Mouse (Mus musculus) neural tube, embryonic 14.5 days (tissue): Measurements from ENCODE around the gene Gm11634. TPM values are rescaled to one million over a fixed set of nuclear protein-coding genes. Genes with fewer than 3 reads are reported as not detected.
"Not testable (repeated sequence)": the region's sequence is repeated elsewhere in the genome, so short reads cannot be mapped to it uniquely, and the experiment has no call there.

ENCODE experiments used
- ATAC-seq: fragments of 200-750 bp; cut with Nextera tagmentation; 2 replicates; pipeline ENCODE4 v1.8.0; 2017; ENCODE audit warnings: low read depth, mild to moderate bottlenecking, moderate TSS enrichment, moderate library complexity
- H3K27ac ChIP-seq: fragments of 300-500 bp; sonication (generic); 2 replicates; pipeline ENCODE4 v1.5.1; 2014; ENCODE audit warnings: low read depth, mild to moderate bottlenecking, control low read depth, low read length, moderate library complexity, mixed read lengths
- H3K27me3 ChIP-seq: fragments of 300-500 bp; sonication (generic); 2 replicates; pipeline ENCODE4 v1.6.1; 2014; ENCODE audit warnings: low read length; ENCODE audit not compliant: control insufficient read depth, insufficient read depth
- H3K36me3 ChIP-seq: fragments of 300-500 bp; sonication (generic); 2 replicates; pipeline ENCODE4 v1.6.1; 2014; ENCODE audit warnings: low read length, mixed read lengths; ENCODE audit not compliant: control insufficient read depth, insufficient read depth
- H3K4me1 ChIP-seq: fragments of 300-500 bp; sonication (generic); 2 replicates; pipeline ENCODE4 v1.6.1; 2014; ENCODE audit warnings: low read length; ENCODE audit not compliant: control insufficient read depth, insufficient read depth
- H3K4me2 ChIP-seq: fragments of 300-500 bp; sonication (generic); 2 replicates; pipeline ENCODE4 v1.6.1; 2014; ENCODE audit warnings: mild to moderate bottlenecking, low read depth, low read length, control low read depth
- H3K4me3 ChIP-seq: fragments of 300-500 bp; sonication (generic); 2 replicates; pipeline ENCODE4 v1.5.1; 2014; ENCODE audit warnings: low read depth, low read length, control low read depth, mixed read lengths
- H3K9ac ChIP-seq: fragments of 300-500 bp; sonication (generic); replicated peaks from 2 replicates; pipeline ENCODE4 v1.6.1; 2014; ENCODE audit warnings: low read depth, mild to moderate bottlenecking, control low read depth, low read length, mixed read lengths
- H3K9me3 ChIP-seq: fragments of 300-500 bp; sonication (generic); 2 replicates; pipeline ENCODE4 v1.6.1; 2016; ENCODE audit warnings: low read length; ENCODE audit not compliant: control insufficient read depth
- WGBS: fragments of 180-500 bp; shearing (Covaris S2); extraction: QIAGEN DNeasy Blood & Tissue Kit; methylation state at CpG from one replicate; pipeline ENCODE4 v1.1.7; 2014; 5-methylcytosine and 5-hydroxymethylcytosine counted together
- polyA plus RNA-seq: library from polyadenylated mRNA; unstranded; fragments of >200 nt; fragmentation: Nextera tagmentation; extraction: Ambion mirVana; gene quantifications from 2 replicates; pipeline ENCODE4 v1.2.1, GENCODE M21; 2014

The Gm11634 gene
- polyA plus RNA-seq, 1 experiment from 2014 or later: not detected

DNA sequence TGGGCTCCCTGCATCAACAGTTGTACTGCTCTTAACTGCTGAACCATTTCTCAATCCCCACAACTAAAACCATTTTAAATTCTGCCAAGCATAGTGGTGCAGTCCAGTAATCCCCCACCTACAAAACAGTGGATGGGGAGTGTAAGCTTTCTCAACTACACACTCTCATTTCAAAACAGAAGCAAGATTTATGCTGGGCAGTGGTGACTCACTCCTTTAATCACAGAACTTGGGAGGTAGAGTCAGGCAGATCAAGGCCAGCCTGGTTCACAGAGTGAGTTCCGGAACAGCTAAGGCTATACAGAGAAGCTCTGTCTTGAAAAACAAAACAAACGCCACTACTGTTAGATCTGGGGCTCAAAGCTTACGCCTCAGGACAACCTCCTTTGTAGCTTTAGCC, 19.5 kb upstream of the Gm11634 start:
- 79% methylated on average over 3 of the region's 3 CpGs for WGBS
- Histone ChIP-seq H3K36me3 (no peaks in the 10 kb centered on the region), H3K4me2 (no peak overlapping the region), H3K4me1 (peaks cover 14% of the 10 kb centered on the region; the same call in 1 of the 2 replicates), H3K27ac (no peak overlapping the region), H3K9me3 (no peaks in the 10 kb centered on the region), H3K4me3 (no peak overlapping the region), H3K27me3 (no peaks in the 10 kb centered on the region), H3K9ac (no peak overlapping the region)
- no peak for ATAC-seq

DNA sequence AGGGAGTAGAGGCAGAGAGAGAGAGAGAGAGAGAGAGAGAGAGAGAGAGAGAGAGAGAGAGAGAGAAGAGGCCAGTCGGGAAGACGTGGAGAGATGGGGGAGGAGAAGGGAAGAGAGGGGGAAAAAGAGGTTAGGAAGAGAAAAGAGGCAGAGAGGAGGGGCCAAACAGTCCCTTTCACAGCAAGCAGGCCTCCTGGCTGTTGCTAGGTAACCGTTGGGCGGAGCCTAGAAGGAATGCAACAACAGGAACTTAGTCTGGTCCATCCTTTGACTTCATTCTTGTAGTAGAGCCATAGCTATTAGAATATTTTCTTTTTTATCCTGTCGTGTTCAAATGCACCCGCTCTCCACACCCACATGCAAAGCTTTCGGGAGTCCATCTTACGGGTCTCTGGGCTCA, 18.8 kb upstream of the Gm11634 start:
- H3K4me1 ChIP-seq: peaks cover 14% of the 10 kb centered on the region; the same call in 1 of the 2 replicates
- no peaks in the 10 kb centered on the region for H3K9me3 ChIP-seq
- no peak overlapping the region for H3K4me3 ChIP-seq
- no peak overlapping the region; the same call in 1 of the 2 replicates for H3K27ac ChIP-seq
- H3K9ac ChIP-seq: no peak overlapping the region
- H3K27me3 ChIP-seq: no peaks in the 10 kb centered on the region
- H3K4me2 ChIP-seq: peak overlapping the region; percentile 8; the same call in 1 of the 2 replicates
- 5% methylated on average over 8 of the region's 8 CpGs for WGBS
- peak; percentile 70 for ATAC-seq
- H3K36me3 ChIP-seq: no peaks in the 10 kb centered on the region

DNA sequence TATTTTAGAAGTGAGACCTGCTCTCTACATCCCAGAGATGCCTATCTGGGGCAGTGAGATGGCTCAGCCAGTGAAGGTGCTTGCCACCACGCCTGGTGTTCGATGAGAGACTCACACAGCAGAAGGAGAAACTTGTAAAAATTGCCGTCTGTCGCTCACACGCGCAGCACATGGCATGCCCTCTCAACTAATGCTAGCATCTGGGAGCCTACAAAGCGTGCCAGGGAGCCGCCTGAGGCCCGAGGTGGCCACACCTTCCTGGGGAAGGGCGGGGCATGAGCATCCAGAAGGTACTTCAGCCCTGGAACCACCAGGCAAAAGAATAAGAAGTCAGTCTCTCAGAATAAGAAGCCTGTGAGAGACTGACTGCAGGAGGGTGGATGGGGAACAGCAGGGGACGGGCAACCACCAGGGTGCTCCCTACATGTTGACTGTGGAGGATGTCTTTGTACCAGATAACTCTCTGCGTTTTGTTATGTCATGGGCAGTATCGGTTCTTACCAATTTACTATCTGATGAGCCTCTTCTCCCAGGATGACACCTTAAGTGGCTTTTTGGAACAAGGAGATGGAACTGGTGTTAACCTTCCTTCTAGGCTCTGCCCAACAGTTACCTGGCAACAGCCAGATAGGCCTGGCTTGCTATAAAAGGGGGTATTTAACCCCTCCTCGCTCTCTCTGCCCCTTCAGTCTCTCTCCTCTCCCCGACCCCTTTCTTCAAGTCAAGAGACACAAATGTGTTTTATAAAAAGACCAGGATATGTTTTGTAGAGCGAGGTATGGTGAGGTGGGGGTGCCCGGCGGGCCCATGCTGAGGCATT, 18.1 kb upstream of the Gm11634 start:
- Histone ChIP-seq H3K27ac (peak overlapping the region; percentile 34; the same call in 1 of the 2 replicates), H3K9ac (0 out of 2 replicates have a peak overlapping the region, but pooled peaks have one; percentile 2), H3K9me3 (no peaks in the 10 kb centered on the region), H3K27me3 (no peaks in the 10 kb centered on the region), H3K4me1 (peaks cover 14% of the 10 kb centered on the region; the same call in 1 of the 2 replicates), H3K4me3 (no peak overlapping the region), H3K36me3 (no peaks in the 10 kb centered on the region), H3K4me2 (peak overlapping the region; percentile 8; the same call in 1 of the 2 replicates)
- ATAC-seq: no peak
- WGBS: 20% methylated on average over 18 of the region's 18 CpGs

DNA sequence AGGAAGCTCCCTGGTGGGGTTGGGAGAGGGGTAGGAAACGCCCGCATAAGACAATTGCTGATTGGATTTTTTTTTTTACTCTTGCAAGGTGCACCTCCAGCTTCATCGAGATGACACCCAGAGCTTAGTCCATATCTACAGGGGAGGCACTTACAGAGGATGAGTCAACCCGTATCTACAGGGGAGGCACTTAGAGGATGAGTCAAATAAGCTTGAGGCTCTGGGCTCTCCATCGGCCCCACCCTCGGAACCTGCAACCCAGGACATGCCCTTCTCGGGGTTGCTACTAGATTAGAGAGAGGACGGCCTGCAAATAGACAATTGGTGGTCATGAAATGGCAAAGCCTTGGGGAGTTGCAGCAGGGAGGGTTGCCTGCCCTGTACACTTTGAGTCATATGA, 17.0 kb upstream of the Gm11634 start:
- Histone ChIP-seq H3K4me1 (peaks cover 14% of the 10 kb centered on the region; the same call in 1 of the 2 replicates), H3K9me3 (no peaks in the 10 kb centered on the region), H3K4me3 (no peak overlapping the region), H3K27ac (no peak overlapping the region), H3K9ac (no peak overlapping the region), H3K27me3 (no peaks in the 10 kb centered on the region), H3K36me3 (no peaks in the 10 kb centered on the region), H3K4me2 (no peak overlapping the region)
- 92% methylated on average over 8 of the region's 8 CpGs for WGBS
- ATAC-seq: no peak

DNA sequence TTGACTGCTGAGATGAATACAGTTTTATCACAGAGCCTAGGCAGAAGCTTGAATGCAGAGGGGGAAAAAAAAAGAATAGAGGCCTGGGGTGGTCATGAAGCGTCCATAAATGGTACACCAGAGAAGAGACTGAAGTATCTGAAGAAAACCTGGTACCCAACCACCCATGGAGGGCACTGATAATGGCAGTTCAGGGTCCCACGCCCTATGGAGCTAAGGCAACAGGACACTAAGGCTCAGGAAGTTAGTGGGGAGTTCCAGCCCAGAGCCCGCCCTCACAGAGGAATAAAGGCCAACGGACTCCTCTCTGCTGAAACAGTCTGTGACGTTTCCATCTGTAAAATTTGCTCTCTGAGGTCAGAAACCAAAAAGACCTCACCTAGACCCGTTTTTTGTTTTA, 16.3 kb upstream of the Gm11634 start:
- Histone ChIP-seq H3K36me3 (no peaks in the 10 kb centered on the region), H3K27me3 (no peaks in the 10 kb centered on the region), H3K9me3 (no peaks in the 10 kb centered on the region), H3K4me1 (peaks cover 14% of the 10 kb centered on the region; the same call in 1 of the 2 replicates), H3K4me2 (no peak overlapping the region), H3K27ac (no peak overlapping the region), H3K9ac (no peak overlapping the region), H3K4me3 (no peak overlapping the region)
- 90% methylated on average over 6 of the region's 6 CpGs for WGBS
- no peak for ATAC-seq

DNA sequence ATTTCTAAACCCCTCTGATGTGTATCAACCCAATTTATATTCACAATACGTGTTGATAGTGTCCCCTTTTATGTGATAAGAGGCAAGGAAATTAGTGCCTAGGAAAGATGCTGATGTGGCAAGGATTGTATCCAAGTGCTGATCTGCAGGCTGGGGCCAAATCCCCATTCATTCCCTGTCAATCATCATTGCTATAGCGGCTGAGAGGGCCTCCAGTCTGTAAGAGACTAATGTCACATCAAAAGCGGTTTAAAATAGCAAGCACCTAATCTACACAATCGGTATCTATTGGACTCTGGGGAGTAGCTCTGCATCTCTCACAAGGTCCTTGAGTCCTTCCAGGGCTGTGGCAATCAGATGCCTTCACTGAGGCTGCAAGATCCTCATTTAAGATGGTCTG, 15.1 kb upstream of the Gm11634 start:
- H3K27me3 ChIP-seq: no peaks in the 10 kb centered on the region
- no peaks in the 10 kb centered on the region for H3K9me3 ChIP-seq
- H3K4me1 ChIP-seq: peaks cover 14% of the 10 kb centered on the region; the same call in 1 of the 2 replicates
- whole genome bisulfite sequencing: 74% methylated on average over 4 of the region's 4 CpGs
- ATAC-seq: no peak
- no peak overlapping the region for H3K27ac ChIP-seq
- no peak overlapping the region for H3K9ac ChIP-seq
- no peak overlapping the region for H3K4me2 ChIP-seq
- H3K36me3 ChIP-seq: no peaks in the 10 kb centered on the region
- H3K4me3 ChIP-seq: no peak overlapping the region

DNA sequence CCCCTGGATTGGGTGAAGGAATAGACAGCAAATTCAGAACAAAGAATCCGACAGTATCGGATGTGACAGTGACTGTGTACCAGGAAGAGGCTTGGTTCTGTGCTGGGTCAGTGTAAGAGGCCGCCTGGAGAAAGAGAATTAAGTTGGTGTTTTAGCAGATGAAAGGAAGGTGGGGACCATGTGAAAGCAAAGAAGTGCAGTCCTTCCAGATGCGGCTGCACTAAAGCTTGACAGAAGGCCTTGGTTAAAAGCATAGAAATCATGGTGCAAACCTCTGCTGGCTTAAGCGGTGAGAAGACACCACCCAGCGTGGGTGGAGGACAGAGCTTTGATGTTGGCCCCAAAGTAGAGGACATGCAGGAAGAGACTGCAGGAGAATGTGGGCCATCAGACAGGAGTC, 14.5 kb upstream of the Gm11634 start:
- WGBS: 79% methylated on average over 6 of the region's 6 CpGs

DNA sequence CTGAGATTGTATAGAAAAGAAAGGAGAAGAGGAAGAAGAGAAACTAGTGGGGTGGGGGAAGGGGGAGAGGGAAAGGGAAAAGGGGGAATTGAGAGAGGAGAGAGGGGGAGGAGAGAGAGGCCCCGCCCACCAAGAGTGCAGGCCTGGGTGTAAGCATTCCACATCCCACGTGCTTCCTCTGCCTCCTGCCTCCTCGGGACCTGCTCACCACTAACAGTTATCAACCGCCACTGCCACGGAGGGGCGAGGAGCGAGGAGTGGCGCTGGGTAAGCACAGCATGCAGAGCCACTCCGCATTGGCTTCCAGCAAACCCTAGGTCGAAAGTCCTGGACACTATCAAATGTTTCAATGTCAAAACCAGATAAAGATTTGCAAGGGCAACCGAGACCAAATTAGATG, 11.4 kb upstream of the Gm11634 start:
- ATAC-seq: no peak
- H3K27ac ChIP-seq: no peak overlapping the region
- no peaks in the 10 kb centered on the region for H3K9me3 ChIP-seq
- WGBS: 44% methylated on average over 11 of the region's 11 CpGs
- H3K4me3 ChIP-seq: no peak overlapping the region
- no peaks in the 10 kb centered on the region for H3K36me3 ChIP-seq
- no peak overlapping the region for H3K4me2 ChIP-seq
- H3K9ac ChIP-seq: no peak overlapping the region
- no peaks in the 10 kb centered on the region for H3K4me1 ChIP-seq
- no peaks in the 10 kb centered on the region for H3K27me3 ChIP-seq

More for the DNA sequence above, 14.5 kb upstream of the Gm11634 start:
- Histone ChIP-seq H3K27me3 (no peaks in the 10 kb centered on the region), H3K4me3 (no peak overlapping the region), H3K9ac (no peak overlapping the region), H3K9me3 (no peaks in the 10 kb centered on the region), H3K27ac (no peak overlapping the region), H3K4me2 (no peak overlapping the region), H3K4me1 (peaks cover 14% of the 10 kb centered on the region; the same call in 1 of the 2 replicates), H3K36me3 (no peaks in the 10 kb centered on the region)
- ATAC-seq: no peak

DNA sequence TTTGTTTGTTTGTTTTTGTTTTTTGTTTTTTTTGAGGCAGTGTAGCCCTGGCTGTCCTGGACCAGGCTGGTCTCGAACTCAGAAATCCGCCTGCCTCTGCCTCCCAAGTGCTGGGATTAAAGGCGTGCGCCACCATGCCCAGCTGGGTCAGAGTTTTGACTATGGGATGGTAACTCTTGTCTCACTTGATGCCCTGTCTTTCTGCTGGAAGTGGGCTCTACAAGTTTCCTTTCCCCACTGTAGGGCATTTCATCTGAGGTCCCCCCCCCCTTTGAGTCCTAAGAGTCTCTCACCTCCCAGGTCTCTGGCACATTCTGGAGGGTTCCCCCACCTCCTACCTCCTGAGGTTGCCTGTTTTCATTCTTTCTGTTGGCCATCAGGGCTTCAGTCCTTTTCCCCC, 8.1 kb upstream of the Gm11634 start:
- not testable (repeated sequence) for H3K4me2 ChIP-seq, H3K9ac ChIP-seq, H3K36me3 ChIP-seq, H3K4me3 ChIP-seq, H3K4me1 ChIP-seq, H3K27ac ChIP-seq, H3K27me3 ChIP-seq, H3K9me3 ChIP-seq, ATAC-seq
- 95% methylated on average over 4 of the region's 4 CpGs for WGBS
